Mouse (Mus musculus) MEL (cell line): ENCODE data around the gene Snx17. TPM values are rescaled to one million over a fixed set of nuclear protein-coding genes. Genes with fewer than 3 reads are reported as not detected.
A peak's percentile ranks its signal among the peaks of the same experiment; 100 is the strongest.

Source experiments
- DNase-seq: peaks from one replicate; pipeline ENCODE4 v3.0.0; 2011; ENCODE audit warnings: low read depth, low spot score
- H3K27ac ChIP-seq: 2 replicates; pipeline ENCODE4 v1.5.1; 2012; ENCODE audit warnings: low read depth, mild to moderate bottlenecking, control low read depth, low read length, moderate library complexity; ENCODE audit not compliant: control insufficient read depth
- H3K27me3 ChIP-seq, 2 experiments: fragments of 150-350 bp in 1 of 2; sonication (generic) in 1 of 2; 2 replicates each; pipeline ENCODE4 v1.6.1; 2012; ENCODE audit warnings: low read length in 2 of 2, mild to moderate bottlenecking in 2 of 2, improper control_type of control experiment in 1 of 2, moderate library complexity in 1 of 2; ENCODE audit not compliant: insufficient read depth in 2 of 2, control insufficient read depth in 1 of 2
- H3K36me3 ChIP-seq, 2 experiments: 2 replicates each; pipeline ENCODE4 v1.6.1; 2012 to 2014; ENCODE audit warnings: low read length in 2 of 2, improper control_type of control experiment in 1 of 2, inconsistent platforms in 1 of 2, mild to moderate bottlenecking in 1 of 2; ENCODE audit not compliant: insufficient read depth in 2 of 2, control insufficient read depth in 1 of 2
- H3K4me1 ChIP-seq, 2 experiments: fragments of 150-350 bp in 1 of 2; sonication (generic) in 1 of 2; 2 replicates each; pipeline ENCODE4 v1.6.1; 2012; ENCODE audit warnings: low read length in 2 of 2, improper control_type of control experiment in 1 of 2, mild to moderate bottlenecking in 1 of 2; ENCODE audit not compliant: insufficient read depth in 2 of 2, control insufficient read depth in 1 of 2
- H3K4me3 ChIP-seq, 2 experiments: fragments of 150-350 bp in 1 of 2; sonication (generic) in 1 of 2; 2 replicates each; pipeline ENCODE4 v1.5.1; 2012; ENCODE audit warnings: low read depth in 2 of 2, low read length in 2 of 2, mild to moderate bottlenecking in 2 of 2, moderate library complexity in 2 of 2, control low read depth in 1 of 2, improper control_type of control experiment in 1 of 2; ENCODE audit not compliant: control insufficient read depth in 1 of 2, insufficient read depth in 1 of 2
- H3K79me2 ChIP-seq: 2 replicates; pipeline ENCODE4 v1.6.1; 2012; ENCODE audit warnings: mild to moderate bottlenecking, low read length, moderate library complexity; ENCODE audit not compliant: control insufficient read depth, poor library complexity, insufficient read depth
- H3K9ac ChIP-seq: 2 replicates; pipeline ENCODE4 v1.6.1; 2012; ENCODE audit warnings: low read depth, mild to moderate bottlenecking, control low read depth, low read length, moderate library complexity; ENCODE audit not compliant: control insufficient read depth, poor library complexity, severe bottlenecking
- H3K9me3 ChIP-seq: fragments of 150-350 bp; sonication (generic); replicated peaks from 2 replicates; pipeline ENCODE4 v1.6.1; 2012; ENCODE audit warnings: mild to moderate bottlenecking, low read length, improper control_type of control experiment, moderate library complexity; ENCODE audit not compliant: insufficient read depth
- CHD2 ChIP-seq: IDR thresholded peaks from 2 replicates; pipeline ENCODE4 v1.6.1; 2011; ENCODE audit warnings: low read length, improper control_type of control experiment
- CTCF ChIP-seq, 3 experiments: IDR thresholded peaks in 2 of 3; conservative IDR thresholded peaks in 1 of 3; 2 replicates each; pipeline ENCODE4 v1.5.1; 2011 to 2012; ENCODE audit warnings: low read length in 3 of 3, low read depth in 2 of 3, mild to moderate bottlenecking in 2 of 3, improper control_type of control experiment in 1 of 3, inconsistent platforms in 1 of 3, mixed read lengths in 1 of 3, moderate library complexity in 1 of 3; ENCODE audit not compliant: control insufficient read depth in 1 of 3, insufficient read depth in 1 of 3, poor library complexity in 1 of 3, severe bottlenecking in 1 of 3
- E2F4 ChIP-seq: IDR thresholded peaks from 2 replicates; pipeline ENCODE4 v1.6.1; 2011; ENCODE audit warnings: low read depth, low read length, improper control_type of control experiment, borderline replicate concordance
- ELF1 ChIP-seq: IDR thresholded peaks from 2 replicates; pipeline ENCODE4 v1.6.1; 2014; ENCODE audit warnings: low read depth, mild to moderate bottlenecking, inconsistent platforms, low read length, improper control_type of control experiment, moderate library complexity
- EP300 ChIP-seq, 2 experiments: IDR thresholded peaks; 2 replicates each; pipeline ENCODE4 v1.6.1; 2011; ENCODE audit warnings: improper control_type of control experiment in 2 of 2, low read length in 2 of 2, low read depth in 1 of 2, mild to moderate bottlenecking in 1 of 2
- ETS1 ChIP-seq: IDR thresholded peaks from 2 replicates; pipeline ENCODE4 v1.6.1; 2012; ENCODE audit warnings: low read depth, mild to moderate bottlenecking, inconsistent platforms, low read length, improper control_type of control experiment, moderate library complexity
- MAFK ChIP-seq: IDR thresholded peaks from 2 replicates; pipeline ENCODE4 v1.6.1; 2011; ENCODE audit warnings: low read depth, mild to moderate bottlenecking, low read length, improper control_type of control experiment, borderline replicate concordance
- MXI1 ChIP-seq: IDR thresholded peaks from 2 replicates; pipeline ENCODE4 v1.6.1; 2011; ENCODE audit warnings: mild to moderate bottlenecking, low read depth, low read length, improper control_type of control experiment
- MYC ChIP-seq: IDR thresholded peaks from 2 replicates; pipeline ENCODE4 v1.6.1; 2011; ENCODE audit warnings: low read depth, mild to moderate bottlenecking, low read length, improper control_type of control experiment, moderate library complexity
- POLR2A ChIP-seq, 2 experiments: IDR thresholded peaks; 2 replicates each; pipeline ENCODE4 v1.6.1; 2011 to 2012; ENCODE audit warnings: low read length in 2 of 2, mild to moderate bottlenecking in 2 of 2, control low read depth in 1 of 2, improper control_type of control experiment in 1 of 2, low read depth in 1 of 2, moderate library complexity in 1 of 2; ENCODE audit not compliant: control insufficient read depth in 1 of 2, insufficient read depth in 1 of 2, poor library complexity in 1 of 2
- POLR2AphosphoS2 ChIP-seq: IDR thresholded peaks from 2 replicates; pipeline ENCODE4 v1.6.1; 2011; ENCODE audit warnings: low read length, improper control_type of control experiment
- RAD21 ChIP-seq: IDR thresholded peaks from 2 replicates; pipeline ENCODE4 v1.6.1; 2011; ENCODE audit warnings: mild to moderate bottlenecking, low read depth, low read length, improper control_type of control experiment
- SMC3 ChIP-seq: IDR thresholded peaks from 2 replicates; pipeline ENCODE4 v1.6.1; 2011; ENCODE audit warnings: low read depth, low read length, improper control_type of control experiment
- UBTF ChIP-seq: IDR thresholded peaks from 2 replicates; pipeline ENCODE4 v1.6.1; 2012; ENCODE audit warnings: low read depth, mild to moderate bottlenecking, inconsistent platforms, low read length, improper control_type of control experiment, moderate library complexity, borderline replicate concordance; ENCODE audit not compliant: insufficient read depth
- polyA plus RNA-seq, 2 experiments: library from polyadenylated mRNA; stranded (reverse) in 1 of 2; unstranded in 1 of 2; fragments of >175 nt in 1 of 2; fragments of >200 nt in 1 of 2; gene quantifications; 2 replicates each; pipeline versions ENCODE4 v1.2.1 to v1.2.4; 2012; ENCODE audit warnings: low replicate concordance in 2 of 2, low read depth in 1 of 2; ENCODE audit not compliant: insufficient read length in 2 of 2, insufficient read depth in 1 of 2, missing spikeins in 1 of 2
- total RNA-seq: library from RNA; depleted of rRNA; stranded (reverse); fragments of 300-350 nt; gene quantifications from 2 replicates; pipeline ENCODE4 v1.2.3, GENCODE M21; 2012

Snx17 gene
- total and polyA plus RNA-seq, 3 experiments, result 85.1 to 85.6 TPM; not detected in 1

GRCm38 (mm10) chr5:31199321-31199892 lies 6.4 kb downstream of the Snx17 start:
- TF ChIP-seq POLR2AphosphoS2 (peak; percentile 2; the same call in 1 of the 2 replicates), CTCF (IDR thresholded peaks at IDR 0.05 in 2 of 3, conservative IDR thresholded peaks at IDR 0.05 in 1 of 3; ENCODE audit: control insufficient read depth in 1 of 3, insufficient read depth in 1 of 3, low read depth in 2 of 3, low read length in 3 of 3, poor library complexity in 1 of 3, severe bottlenecking in 1 of 3) (no peak), POLR2A (IDR thresholded peaks at IDR 0.05; ENCODE audit: control insufficient read depth in 1 of 2, insufficient read depth in 1 of 2, low read depth in 1 of 2, low read length in 2 of 2, poor library complexity in 1 of 2) (peak; percentile 18 to 43; a peak in 1 of 4 replicates)
- TF ChIP-seq, all 39 proteins: peak for 2
- H3K4me3 ChIP-seq, result no peak overlapping the region
- no peaks in the 10 kb centered on the region; a peak in 1 of 4 replicates for H3K4me1 ChIP-seq
- H3K27me3 ChIP-seq, result no peaks in the 10 kb centered on the region
- no peak overlapping the region for H3K27ac ChIP-seq
- peaks cover 9 to 10% of the 10 kb centered on the region in 2 experiments for H3K36me3 ChIP-seq
- DNase-seq, result no peak
- H3K79me2 ChIP-seq, result peaks cover 13% of the 10 kb centered on the region
- no peaks in the 10 kb centered on the region for H3K9me3 ChIP-seq
- no peak overlapping the region for H3K9ac ChIP-seq

- Histone ChIP-seq H3K36me3 (peaks cover 8 to 11% of the 10 kb centered on the region in 2 experiments), H3K27ac (no peak overlapping the region), H3K4me1 (no peaks in the 10 kb centered on the region; a peak in 1 of 4 replicates), H3K4me3 (no peak overlapping the region), H3K9me3 (no peaks in the 10 kb centered on the region), H3K9ac (no peak overlapping the region), H3K27me3 (no peaks in the 10 kb centered on the region), H3K79me2 (peaks cover 11% of the 10 kb centered on the region)
- TF ChIP-seq MYC (no peak), CHD2 (no peak), UBTF (no peak), E2F4 (no peak), SMC3 (peak; percentile 33), MAFK (no peak), ELF1 (no peak), MXI1 (no peak), RAD21 (peak; percentile 4), POLR2A (IDR thresholded peaks at IDR 0.05; ENCODE audit: control insufficient read depth in 1 of 2, insufficient read depth in 1 of 2, low read depth in 1 of 2, low read length in 2 of 2, poor library complexity in 1 of 2) (peak; percentile 0 to 30; a peak in 2 of 4 replicates), POLR2AphosphoS2 (0 out of 2 replicates have a peak, but pooled peaks have one; percentile 29), CTCF (IDR thresholded peaks at IDR 0.05 in 2 of 3, conservative IDR thresholded peaks at IDR 0.05 in 1 of 3; ENCODE audit: control insufficient read depth in 1 of 3, insufficient read depth in 1 of 3, low read depth in 2 of 3, low read length in 3 of 3, poor library complexity in 1 of 3, severe bottlenecking in 1 of 3) (peak in 2 of 3 experiments; percentile 32 to 36; a peak in 3 of 6 replicates), ETS1 (no peak), EP300 (IDR thresholded peaks at IDR 0.05; ENCODE audit: low read depth in 1 of 2, low read length in 2 of 2) (no peak)
- no peak for DNase-seq
Measured at GRCm38 (mm10) chr5:31199893-31200292, 6.9 kb downstream of the Snx17 start.
